Mouse (Mus musculus): ENCODE results near the gene Neurl4. TPM values are rescaled to one million over a fixed set of nuclear protein-coding genes. Genes with fewer than 3 reads are reported as not detected.
"Not testable (repeated sequence)": the region's sequence is repeated elsewhere in the genome, so short reads cannot be mapped to it uniquely, and the experiment has no call there.

Gene Neurl4
- total RNA-seq, 2 experiments from 2014 or later, result 39.2 to 39.9 TPM

- intact Hi-C loops (cut with DNase I), result loop anchor here (1.0 kb wide), 1 partner anchor 13 kb away; no protein-coding TSS in a partner anchor
- peak; percentile 79 to 82 for DNase-seq
Observed at GRCm38 (mm10) chr11:69947337-69948065, 46.6 kb downstream of the Neurl4 start.

GRCm38 (mm10) chr11:69948066-69948762 lies 47.3 kb downstream of the Neurl4 start, which contains the start of gene Slc2a4:
Slc2a4 (minus strand) TSS chr11:69948188.
- intact Hi-C loops (cut with DNase I), result loop anchor here (1.0 kb wide), 1 partner anchor 14 kb away; no protein-coding TSS in a partner anchor
- peak; percentile 97 for DNase-seq

GRCm38 (mm10) chr11:69948763-69949150 lies 47.9 kb downstream of the Neurl4 start:
- peak; percentile 93 to 97 for DNase-seq
- intact Hi-C loops (cut with DNase I), result loop anchor here (1.0 kb wide), 2 partner anchors 14 to 68 kb away; no protein-coding TSS in a partner anchor

- intact Hi-C loops (cut with DNase I), result no loop called here
- DNase-seq, result no peak
Observed at GRCm38 (mm10) chr11:69950807-69951459, 50.1 kb downstream of the Neurl4 start.

GRCm38 (mm10) chr11:69952274-69952673 lies 51.4 kb downstream of the Neurl4 start:
- intact Hi-C loops (cut with DNase I), result no loop called here
- no peak for DNase-seq

GRCm38 (mm10) chr11:69953267-69953915 lies 52.5 kb downstream of the Neurl4 start:
- intact Hi-C loops (cut with DNase I), result no loop called here

GRCm38 (mm10) chr11:69955618-69956017 lies 54.7 kb downstream of the Neurl4 start:
- intact Hi-C loops (cut with DNase I), result loop anchor here (2.0 kb wide), 1 partner anchor 19 kb away; no protein-coding TSS in a partner anchor

More at GRCm38 (mm10) chr11:69953267-69953915, 52.5 kb downstream of the Neurl4 start:
- no peak for DNase-seq

GRCm38 (mm10) chr11:69956218-69956617 lies 55.3 kb downstream of the Neurl4 start:
- intact Hi-C loops (cut with DNase I), result loop anchor here (2.0 kb wide), 1 partner anchor 19 kb away; no protein-coding TSS in a partner anchor
- no peak for DNase-seq

More at GRCm38 (mm10) chr11:69955618-69956017, 54.7 kb downstream of the Neurl4 start:
- not testable (repeated sequence) for DNase-seq

GRCm38 (mm10) chr11:69960616-69961015 lies 59.7 kb downstream of the Neurl4 start:
- intact Hi-C loops (cut with DNase I), result no loop called here
- peak in 1 of 2 experiments; percentile 20 for DNase-seq

- intact Hi-C loops (cut with DNase I), result no loop called here
- no peak for DNase-seq
Observed at GRCm38 (mm10) chr11:69961841-69962240, 61.0 kb downstream of the Neurl4 start.

Small RNA genes within 50 kb of the gene (microRNA-seq; reads per million reads assigned to microRNA genes)
- gene Mir6924, result 0 reads per million in 2 experiments

Other genes starting within 250 kb of the Neurl4 start
- not detected for gene Sox15, start 245.8 kb upstream of the Neurl4 start, total RNA-seq (2021)
- 10 to 100 TPM; 33.1 to 33.7 TPM for gene Mpdu1, start 238.4 kb upstream of the Neurl4 start, total RNA-seq (2021)
- gene Cd68, start 234.9 kb upstream of the Neurl4 start, total RNA-seq (2021), result 1 to 10 TPM; 5.8 to 7.8 TPM
- 100 to 1,000 TPM; 389 to 397 TPM for gene Eif4a1, start 228.6 kb upstream of the Neurl4 start, total RNA-seq (2021)
- 10 to 100 TPM; 48.9 to 49.6 TPM for gene Senp3, start 219.0 kb upstream of the Neurl4 start, total RNA-seq (2021)
- gene Tnfsf13, start 215.3 kb upstream of the Neurl4 start, total RNA-seq (2021), result 1 to 10 TPM; 2.1 to 2.4 TPM
- 10 to 100 TPM; 19.6 to 20.3 TPM for gene Tnfsf12, start 205.2 kb upstream of the Neurl4 start, total RNA-seq (2021)
- gene Tnfsfm13, start 205.0 kb upstream of the Neurl4 start, total RNA-seq (2021), result 1 to 10 TPM; 5.1 to 5.2 TPM
- gene Polr2a, start 142.4 kb upstream of the Neurl4 start, total RNA-seq (2021), result 10 to 100 TPM; 44.5 to 47.5 TPM
- under 1 TPM; 0.17 to 0.40 TPM for gene Slc35g3, start 139.1 kb upstream of the Neurl4 start, total RNA-seq (2021)
- 10 to 100 TPM; 42.2 to 43.9 TPM for gene Zbtb4, start 135.2 kb upstream of the Neurl4 start, total RNA-seq (2021)
- 1 to 10 TPM; 5.8 to 7.1 TPM for gene Chrnb1, start 105.1 kb upstream of the Neurl4 start, total RNA-seq (2021)
- gene Fgf11, start 99.2 kb upstream of the Neurl4 start, total RNA-seq (2021), result 1 to 10 TPM; 1.9 to 3.5 TPM
- 1 to 10 TPM in 1 of 2 experiments, under 1 TPM in 1; 0.94 to 1.2 TPM for gene Tmem102, start 95.4 kb upstream of the Neurl4 start, total RNA-seq (2021)
- not detected for gene Gm39566, start 85.8 kb upstream of the Neurl4 start, total RNA-seq (2021)
- gene Spem2, start 82.6 kb upstream of the Neurl4 start, total RNA-seq (2021), result not detected
- not detected for gene Spem1, start 78.9 kb upstream of the Neurl4 start, total RNA-seq (2021)
- 10 to 100 TPM; 13.6 TPM for gene Nlgn2, start 63.3 kb upstream of the Neurl4 start, total RNA-seq (2021)
- gene Tmem256, start 62.6 kb upstream of the Neurl4 start, total RNA-seq (2021), result 100 to 1,000 TPM; 130 to 151 TPM
- 10 to 100 TPM; 52.5 to 59.7 TPM for gene Plscr3, start 54.7 kb upstream of the Neurl4 start, total RNA-seq (2021)
- gene Tnk1, start 42.3 kb upstream of the Neurl4 start, total RNA-seq (2021), result not detected
- gene Tmem95, start 23.1 kb upstream of the Neurl4 start, total RNA-seq (2021), result not detected
- gene Kctd11, start 19.7 kb upstream of the Neurl4 start, total RNA-seq (2021), result 1 to 10 TPM; 3.0 to 3.5 TPM
- 1 to 10 TPM; 2.7 to 3.0 TPM for gene Acap1, start 5.5 kb upstream of the Neurl4 start, total RNA-seq (2021)
- gene 2810408A11Rik, start 85 bp upstream of the Neurl4 start, total RNA-seq (2021), result 1 to 10 TPM; 2.1 to 2.7 TPM
- gene Gps2, start 12.8 kb downstream of the Neurl4 start, total RNA-seq (2021), result 10 to 100 TPM; 29.4 to 30.5 TPM
- 100 to 1,000 TPM; 488 to 490 TPM for gene Eif5a, start 20.9 kb downstream of the Neurl4 start, total RNA-seq (2021)
- 10 to 100 TPM; 22.7 to 25.7 TPM for gene Ybx2, start 34.7 kb downstream of the Neurl4 start, total RNA-seq (2021)
- 100 to 1,000 TPM; 135 to 144 TPM for gene Slc2a4, start 47.1 kb downstream of the Neurl4 start, total RNA-seq (2021)
- gene Cldn7, start 63.7 kb downstream of the Neurl4 start, total RNA-seq (2021), result not detected
- 100 to 1,000 TPM; 144 to 159 TPM for gene Ctdnep1, start 80.1 kb downstream of the Neurl4 start, total RNA-seq (2021)
- gene Elp5, start 81.4 kb downstream of the Neurl4 start, total RNA-seq (2021), result 10 to 100 TPM; 60.7 to 64.6 TPM
- 100 to 1,000 TPM; 275 to 295 TPM for gene Gabarap, start 90.1 kb downstream of the Neurl4 start, total RNA-seq (2021)
- gene Phf23, start 94.7 kb downstream of the Neurl4 start, total RNA-seq (2021), result 10 to 100 TPM; 23.1 to 27.7 TPM
- gene Dvl2, start 99.5 kb downstream of the Neurl4 start, total RNA-seq (2021), result 10 to 100 TPM in 1 of 2 experiments, 1 to 10 TPM in 1; 8.6 to 11.8 TPM
- 1,000 to 10,000 TPM; 1,260 to 1,282 TPM for gene Acadvl, start 114.3 kb downstream of the Neurl4 start, total RNA-seq (2021)
- gene Dlg4, start 115.9 kb downstream of the Neurl4 start, total RNA-seq (2021), result 10 to 100 TPM; 11.5 to 12.0 TPM
- gene Asgr1, start 153.0 kb downstream of the Neurl4 start, total RNA-seq (2021), result under 1 TPM in 1 of 2 experiments, not detected in 1; 0.22 TPM
- not detected for gene Asgr2, start 191.6 kb downstream of the Neurl4 start, total RNA-seq (2021)
- gene Mgl2, start 229.3 kb downstream of the Neurl4 start, total RNA-seq (2021), result 1 to 10 TPM in 1 of 2 experiments, under 1 TPM in 1; 0.69 to 1.0 TPM